Mouse (Mus musculus) MEL (cell line): ENCODE measurements around the gene Hoxb5. TPM values are rescaled to one million over a fixed set of nuclear protein-coding genes. Genes with fewer than 3 reads are reported as not detected.

ENCODE experiments used
- DNase-seq: peaks from one replicate; pipeline ENCODE4 v3.0.0; 2011; ENCODE audit warnings: low read depth, low spot score
- H3K27ac ChIP-seq: 2 replicates; pipeline ENCODE4 v1.5.1; 2012; ENCODE audit warnings: low read depth, mild to moderate bottlenecking, control low read depth, low read length, moderate library complexity; ENCODE audit not compliant: control insufficient read depth
- H3K27me3 ChIP-seq, 2 experiments: fragments of 150-350 bp in 1 of 2; sonication (generic) in 1 of 2; 2 replicates each; pipeline ENCODE4 v1.6.1; 2012; ENCODE audit warnings: low read length in 2 of 2, mild to moderate bottlenecking in 2 of 2, improper control_type of control experiment in 1 of 2, moderate library complexity in 1 of 2; ENCODE audit not compliant: insufficient read depth in 2 of 2, control insufficient read depth in 1 of 2
- H3K36me3 ChIP-seq, 2 experiments: 2 replicates each; pipeline ENCODE4 v1.6.1; 2012 to 2014; ENCODE audit warnings: low read length in 2 of 2, improper control_type of control experiment in 1 of 2, inconsistent platforms in 1 of 2, mild to moderate bottlenecking in 1 of 2; ENCODE audit not compliant: insufficient read depth in 2 of 2, control insufficient read depth in 1 of 2
- H3K4me1 ChIP-seq, 2 experiments: fragments of 150-350 bp in 1 of 2; sonication (generic) in 1 of 2; 2 replicates each; pipeline ENCODE4 v1.6.1; 2012; ENCODE audit warnings: low read length in 2 of 2, improper control_type of control experiment in 1 of 2, mild to moderate bottlenecking in 1 of 2; ENCODE audit not compliant: insufficient read depth in 2 of 2, control insufficient read depth in 1 of 2
- H3K4me3 ChIP-seq, 2 experiments: fragments of 150-350 bp in 1 of 2; sonication (generic) in 1 of 2; 2 replicates each; pipeline ENCODE4 v1.5.1; 2012; ENCODE audit warnings: low read depth in 2 of 2, low read length in 2 of 2, mild to moderate bottlenecking in 2 of 2, moderate library complexity in 2 of 2, control low read depth in 1 of 2, improper control_type of control experiment in 1 of 2; ENCODE audit not compliant: control insufficient read depth in 1 of 2, insufficient read depth in 1 of 2
- H3K79me2 ChIP-seq: 2 replicates; pipeline ENCODE4 v1.6.1; 2012; ENCODE audit warnings: mild to moderate bottlenecking, low read length, moderate library complexity; ENCODE audit not compliant: control insufficient read depth, poor library complexity, insufficient read depth
- H3K9ac ChIP-seq: 2 replicates; pipeline ENCODE4 v1.6.1; 2012; ENCODE audit warnings: low read depth, mild to moderate bottlenecking, control low read depth, low read length, moderate library complexity; ENCODE audit not compliant: control insufficient read depth, poor library complexity, severe bottlenecking
- H3K9me3 ChIP-seq: fragments of 150-350 bp; sonication (generic); replicated peaks from 2 replicates; pipeline ENCODE4 v1.6.1; 2012; ENCODE audit warnings: mild to moderate bottlenecking, low read length, improper control_type of control experiment, moderate library complexity; ENCODE audit not compliant: insufficient read depth
- CHD2 ChIP-seq: IDR thresholded peaks from 2 replicates; pipeline ENCODE4 v1.6.1; 2011; ENCODE audit warnings: low read length, improper control_type of control experiment
- CTCF ChIP-seq, 3 experiments: IDR thresholded peaks in 2 of 3; conservative IDR thresholded peaks in 1 of 3; 2 replicates each; pipeline ENCODE4 v1.5.1; 2011 to 2012; ENCODE audit warnings: low read length in 3 of 3, low read depth in 2 of 3, mild to moderate bottlenecking in 2 of 3, improper control_type of control experiment in 1 of 3, inconsistent platforms in 1 of 3, mixed read lengths in 1 of 3, moderate library complexity in 1 of 3; ENCODE audit not compliant: control insufficient read depth in 1 of 3, insufficient read depth in 1 of 3, poor library complexity in 1 of 3, severe bottlenecking in 1 of 3
- E2F4 ChIP-seq: IDR thresholded peaks from 2 replicates; pipeline ENCODE4 v1.6.1; 2011; ENCODE audit warnings: low read depth, low read length, improper control_type of control experiment, borderline replicate concordance
- ELF1 ChIP-seq: IDR thresholded peaks from 2 replicates; pipeline ENCODE4 v1.6.1; 2014; ENCODE audit warnings: low read depth, mild to moderate bottlenecking, inconsistent platforms, low read length, improper control_type of control experiment, moderate library complexity
- EP300 ChIP-seq, 2 experiments: IDR thresholded peaks; 2 replicates each; pipeline ENCODE4 v1.6.1; 2011; ENCODE audit warnings: improper control_type of control experiment in 2 of 2, low read length in 2 of 2, low read depth in 1 of 2, mild to moderate bottlenecking in 1 of 2
- MAFK ChIP-seq: IDR thresholded peaks from 2 replicates; pipeline ENCODE4 v1.6.1; 2011; ENCODE audit warnings: low read depth, mild to moderate bottlenecking, low read length, improper control_type of control experiment, borderline replicate concordance
- MAX ChIP-seq: IDR thresholded peaks from 2 replicates; pipeline ENCODE4 v1.6.1; 2011; ENCODE audit warnings: low read length, improper control_type of control experiment
- MAZ ChIP-seq: IDR thresholded peaks from 2 replicates; pipeline ENCODE4 v1.6.1; 2012; ENCODE audit warnings: low read depth, mild to moderate bottlenecking, inconsistent platforms, low read length, improper control_type of control experiment
- MXI1 ChIP-seq: IDR thresholded peaks from 2 replicates; pipeline ENCODE4 v1.6.1; 2011; ENCODE audit warnings: mild to moderate bottlenecking, low read depth, low read length, improper control_type of control experiment
- MYB ChIP-seq: IDR thresholded peaks from 2 replicates; pipeline ENCODE4 v1.6.1; 2011; ENCODE audit warnings: mild to moderate bottlenecking, low read depth, low read length, improper control_type of control experiment
- MYC ChIP-seq: IDR thresholded peaks from 2 replicates; pipeline ENCODE4 v1.6.1; 2011; ENCODE audit warnings: low read depth, mild to moderate bottlenecking, low read length, improper control_type of control experiment, moderate library complexity
- NRF1 ChIP-seq: IDR thresholded peaks from 2 replicates; pipeline ENCODE4 v1.6.1; 2014; ENCODE audit warnings: low read depth, mild to moderate bottlenecking, inconsistent platforms, low read length, improper control_type of control experiment, moderate library complexity; ENCODE audit not compliant: poor library complexity, insufficient read depth, severe bottlenecking
- POLR2A ChIP-seq, 2 experiments: IDR thresholded peaks; 2 replicates each; pipeline ENCODE4 v1.6.1; 2011 to 2012; ENCODE audit warnings: low read length in 2 of 2, mild to moderate bottlenecking in 2 of 2, control low read depth in 1 of 2, improper control_type of control experiment in 1 of 2, low read depth in 1 of 2, moderate library complexity in 1 of 2; ENCODE audit not compliant: control insufficient read depth in 1 of 2, insufficient read depth in 1 of 2, poor library complexity in 1 of 2
- RAD21 ChIP-seq: IDR thresholded peaks from 2 replicates; pipeline ENCODE4 v1.6.1; 2011; ENCODE audit warnings: mild to moderate bottlenecking, low read depth, low read length, improper control_type of control experiment
- TBP ChIP-seq: IDR thresholded peaks from 2 replicates; pipeline ENCODE4 v1.8.0; 2011; ENCODE audit warnings: low read depth, low read length, improper control_type of control experiment
- ZC3H11A ChIP-seq: IDR thresholded peaks from 2 replicates; pipeline ENCODE4 v1.6.1; 2012; ENCODE audit warnings: low read depth, mild to moderate bottlenecking, inconsistent platforms, low read length, improper control_type of control experiment
- ZKSCAN1 ChIP-seq: IDR thresholded peaks from 2 replicates; pipeline ENCODE4 v1.6.1; 2012; ENCODE audit warnings: low read depth, mild to moderate bottlenecking, inconsistent platforms, low read length, improper control_type of control experiment, moderate library complexity
- ZMIZ1 ChIP-seq: IDR thresholded peaks from 2 replicates; pipeline ENCODE4 v1.6.1; 2012; ENCODE audit warnings: low read depth, mild to moderate bottlenecking, inconsistent platforms, low read length, improper control_type of control experiment, moderate library complexity
- polyA plus RNA-seq, 2 experiments: library from polyadenylated mRNA; stranded (reverse) in 1 of 2; unstranded in 1 of 2; fragments of >175 nt in 1 of 2; fragments of >200 nt in 1 of 2; gene quantifications; 2 replicates each; pipeline versions ENCODE4 v1.2.1 to v1.2.4; 2012; ENCODE audit warnings: low replicate concordance in 2 of 2, low read depth in 1 of 2; ENCODE audit not compliant: insufficient read length in 2 of 2, insufficient read depth in 1 of 2, missing spikeins in 1 of 2
- total RNA-seq: library from RNA; depleted of rRNA; stranded (reverse); fragments of 300-350 nt; gene quantifications from 2 replicates; pipeline ENCODE4 v1.2.3, GENCODE M21; 2012

Gene Hoxb5
- total and polyA plus RNA-seq, 3 experiments: not detected

GRCm38 (mm10) chr11:96255111-96255995, 47.8 kb upstream of the Hoxb5 start:
- Histone ChIP-seq H3K27ac (no peak overlapping the region), H3K27me3 (peaks cover 10 to 14% of the 10 kb centered on the region in 2 experiments), H3K79me2 (no peaks in the 10 kb centered on the region), H3K9me3 (no peaks in the 10 kb centered on the region), H3K4me1 (no peaks in the 10 kb centered on the region), H3K4me3 (no peak overlapping the region), H3K36me3 (no peaks in the 10 kb centered on the region), H3K9ac (no peak overlapping the region)
- no peak for TF ChIP-seq MYB
- no peak for TF ChIP-seq ZMIZ1
- TF ChIP-seq MXI1: no peak
- TF ChIP-seq MAX: no peak
- no peak for TF ChIP-seq MAFK
- TF ChIP-seq CTCF (IDR thresholded peaks at IDR 0.05 in 2 of 3, conservative IDR thresholded peaks at IDR 0.05 in 1 of 3; ENCODE audit: control insufficient read depth in 1 of 3, insufficient read depth in 1 of 3, low read depth in 2 of 3, low read length in 3 of 3, poor library complexity in 1 of 3, severe bottlenecking in 1 of 3): no peak
- TF ChIP-seq EP300 (IDR thresholded peaks at IDR 0.05; ENCODE audit: low read depth in 1 of 2, low read length in 2 of 2): no peak
- no peak for TF ChIP-seq NRF1
- no peak for TF ChIP-seq CHD2
- TF ChIP-seq POLR2A (IDR thresholded peaks at IDR 0.05; ENCODE audit: control insufficient read depth in 1 of 2, insufficient read depth in 1 of 2, low read depth in 1 of 2, low read length in 2 of 2, poor library complexity in 1 of 2): no peak
- TF ChIP-seq TBP: no peak
- no peak for TF ChIP-seq RAD21
- no peak for TF ChIP-seq MAZ
- no peak for TF ChIP-seq MYC
- TF ChIP-seq ZKSCAN1: no peak
- no peak for TF ChIP-seq ELF1
- no peak for TF ChIP-seq ZC3H11A
- no peak for TF ChIP-seq E2F4
- no peak for DNase-seq

- Histone ChIP-seq H3K27ac (no peak overlapping the region), H3K4me1 (no peaks in the 10 kb centered on the region), H3K27me3 (peaks cover 12 to 15% of the 10 kb centered on the region in 2 experiments), H3K4me3 (no peak overlapping the region)
- TF ChIP-seq ZMIZ1 (no peak), CTCF (IDR thresholded peaks at IDR 0.05 in 2 of 3, conservative IDR thresholded peaks at IDR 0.05 in 1 of 3; ENCODE audit: control insufficient read depth in 1 of 3, insufficient read depth in 1 of 3, low read depth in 2 of 3, low read length in 3 of 3, poor library complexity in 1 of 3, severe bottlenecking in 1 of 3) (peak in 2 of 3 experiments; percentile 14 to 15; a peak in 1 of 6 replicates)
- TF ChIP-seq, all 39 proteins: peak for 1
- H3K9ac ChIP-seq: no peak overlapping the region
- no peaks in the 10 kb centered on the region for H3K79me2 ChIP-seq
- H3K36me3 ChIP-seq: no peaks in the 10 kb centered on the region
- no peak for DNase-seq
- no peaks in the 10 kb centered on the region for H3K9me3 ChIP-seq
Observed at GRCm38 (mm10) chr11:96255996-96256445, 47.1 kb upstream of the Hoxb5 start.
